Comparison of ENCODE assay signal across 21 mouse cellular contexts in genomic region chr13:31191344-31192139, GRCm38 (mm10).
"Had no signal": no experiment of that assay in that cellular context is flagged by ENCODE, and none has a peak within 500 bp of the region (broad histone marks: within the 10 kb centered on the region; RNA-seq: fewer than 3 reads in every experiment).

No protein-coding gene starts in this region.

- ATAC-seq: hindbrain, embryonic 16.5 days; inflammation-experienced regulatory T-cells, adult 6 months; intestine, embryonic 15.5 days; intestine, postnatal 0 days; liver, embryonic 12.5 days had no signal

- H3K27me3 ChIP-seq: heart, embryonic 12.5 days; hindbrain, embryonic 12.5 days; intestine, embryonic 15.5 days; liver, embryonic 12.5 days had no signal

- DNase-seq: gastrocnemius, postnatal 25 days; heart, adult 2 months; heart, postnatal 10 days; kidney, adult 18-20 months; kidney, adult 8-10 months; kidney, postnatal 10 days; kidney, postnatal 25 days; kidney, postnatal 4 days had no signal

- H3K4me2 ChIP-seq: heart, embryonic 12.5 days; hindbrain, embryonic 12.5 days; hindbrain, embryonic 14.5 days; intestine, embryonic 15.5 days; limb, embryonic 15.5 days; liver, embryonic 12.5 days had no signal

- H3K4me3 ChIP-seq: heart, adult 2 months; heart, embryonic 12.5 days; hindbrain, embryonic 10.5 days; hindbrain, embryonic 12.5 days; intestine, embryonic 15.5 days; layer of hippocampus, adult 2 months; left cerebral cortex, adult 2 months; limb, embryonic 15.5 days; liver, embryonic 12.5 days had no signal

- H3K4me1 ChIP-seq: heart, embryonic 12.5 days; hindbrain, embryonic 10.5 days; hindbrain, embryonic 12.5 days; intestine, embryonic 15.5 days; liver, embryonic 12.5 days had no signal

- H3K36me3 ChIP-seq: heart, embryonic 12.5 days; hindbrain, embryonic 10.5 days; hindbrain, embryonic 12.5 days; intestine, embryonic 15.5 days; limb, embryonic 15.5 days; liver, embryonic 12.5 days had no signal

- H3K27ac ChIP-seq: heart, adult 2 months; hindbrain, embryonic 10.5 days; hindbrain, embryonic 12.5 days; hindbrain, embryonic 14.5 days; intestine, embryonic 15.5 days; layer of hippocampus, adult 2 months; left cerebral cortex, adult 2 months; limb, embryonic 15.5 days; liver, embryonic 12.5 days; liver, embryonic 14.5 days had no signal

- H3K9ac ChIP-seq: heart, embryonic 12.5 days; hindbrain, embryonic 12.5 days; hindbrain, embryonic 14.5 days; intestine, embryonic 15.5 days; limb, embryonic 15.5 days; liver, embryonic 12.5 days; liver, embryonic 14.5 days had no signal

- H3K9me3 ChIP-seq: heart, embryonic 12.5 days; hindbrain, embryonic 10.5 days; hindbrain, embryonic 12.5 days; intestine, embryonic 15.5 days; limb, embryonic 15.5 days; liver, embryonic 12.5 days had no signal
